Comparison of ENCODE assay signal across 12 mouse cellular contexts in the genomic region with DNA sequence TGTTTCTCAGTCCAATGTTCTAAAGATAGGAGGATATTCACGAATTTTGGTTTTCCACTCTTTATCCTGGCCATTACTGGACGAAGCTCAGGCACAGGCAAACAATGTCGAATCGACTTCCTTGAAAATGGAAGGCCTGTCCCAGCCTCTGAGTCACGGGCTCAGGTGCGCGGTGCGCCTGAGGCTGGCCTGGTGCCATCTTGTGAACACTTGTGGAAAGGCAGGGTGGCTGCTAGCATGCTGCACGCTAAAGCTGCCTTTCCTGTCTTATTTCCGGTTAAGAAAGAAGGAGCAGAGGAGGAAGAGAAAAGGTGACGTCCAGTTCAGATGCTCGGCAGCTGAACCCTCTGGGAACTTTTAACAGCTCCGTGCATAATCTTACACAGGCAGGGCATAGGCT.
DNase-seq lines count a peak whose midpoint lies in the region; ATAC-seq lines count a peak whose summit lies in the region.
"Had no signal": no experiment of that assay in that cellular context is flagged by ENCODE, and none has a peak within 500 bp of the region (broad histone marks: within the 10 kb centered on the region; RNA-seq: fewer than 3 reads in every experiment).

No protein-coding gene starts in this region.

- DNase-seq in cerebellum, postnatal 10 days, result peak; percentile 34 to 36
- no peak for DNase-seq in cerebellum, adult 9-11 months
- peak; percentile 16 to 33 for DNase-seq in kidney, postnatal 4 days
- DNase-seq in 3134 (ENCODE audit: extremely low read depth, insufficient read length, low spot score) (peak; percentile 6), ES-CJ7 (ENCODE audit: low read depth, low spot score) (peak; percentile 76)
- DNase-seq in frontal cortex, postnatal 36 days (ENCODE audit: low spot score in 2 of 2), result no peak
- DNase-seq: lung, postnatal 36 days; spleen, adult 18-20 months had no signal

- no peaks in the 10 kb centered on the region for H3K9me3 ChIP-seq in kidney, embryonic 16.5 days (ENCODE audit: low read length)
- H3K9me3 ChIP-seq: limb, embryonic 10.5 days; midbrain, embryonic 15.5 days had no signal

- no peaks in the 10 kb centered on the region for H3K36me3 ChIP-seq in kidney, embryonic 16.5 days (ENCODE audit: insufficient read depth, low read length)
- H3K36me3 ChIP-seq: limb, embryonic 10.5 days; midbrain, embryonic 15.5 days had no signal

- WGBS in kidney, embryonic 16.5 days, result 77% methylated on average over 13 of the region's 13 CpGs

- no peak overlapping the region for H3K9ac ChIP-seq in kidney, embryonic 16.5 days (replicated peaks; ENCODE audit: low read length)
- H3K9ac ChIP-seq: liver, embryonic 14.5 days; midbrain, embryonic 15.5 days had no signal

- H3K27me3 ChIP-seq in kidney, embryonic 16.5 days (ENCODE audit: insufficient read depth, low read length), result no peaks in the 10 kb centered on the region
- H3K27me3 ChIP-seq: midbrain, embryonic 15.5 days had no signal

- no peak overlapping the region for H3K27ac ChIP-seq in kidney, embryonic 16.5 days (ENCODE audit: low read length)
- H3K27ac ChIP-seq: limb, embryonic 10.5 days; liver, embryonic 14.5 days; midbrain, embryonic 15.5 days had no signal

- ATAC-seq in kidney, embryonic 16.5 days (ENCODE audit: low FRiP score, low TSS enrichment), result no peak
- ATAC-seq: midbrain, embryonic 15.5 days had no signal

- H3K4me1 ChIP-seq in kidney, embryonic 16.5 days (ENCODE audit: insufficient read depth, low read length), result no peaks in the 10 kb centered on the region
- H3K4me1 ChIP-seq: midbrain, embryonic 15.5 days had no signal

- no peak overlapping the region for H3K4me3 ChIP-seq in kidney, embryonic 16.5 days (ENCODE audit: low read length)
- H3K4me3 ChIP-seq: limb, embryonic 10.5 days; midbrain, embryonic 15.5 days had no signal

- H3K4me2 ChIP-seq in kidney, embryonic 16.5 days (replicated peaks; ENCODE audit: low read depth, low read length), result no peak overlapping the region
- H3K4me2 ChIP-seq: midbrain, embryonic 15.5 days had no signal

Comparison
In these comparisons a context has a peak if more than half of its experiments do, and no peak if none do; other contexts are left out.
1. DNase-seq: peak in cerebellum, postnatal 10 days (2 of 2), kidney, postnatal 4 days (2 of 2), 3134 (single experiment) and ES-CJ7 (single experiment); none in cerebellum, adult 9-11 months (single experiment) and frontal cortex, postnatal 36 days (0 of 2).